Mouse (Mus musculus) kidney, embryonic 15.5 days (tissue): ENCODE measurements around the gene Camk1d. TPM values are rescaled to one million over a fixed set of nuclear protein-coding genes. Genes with fewer than 3 reads are reported as not detected.

Experiments
- ATAC-seq: fragments of 200-750 bp; cut with Nextera tagmentation; replicated peaks from 2 replicates; pipeline ENCODE4 v1.8.0; 2017; ENCODE audit warnings: moderate TSS enrichment; ENCODE audit not compliant: low FRiP score
- H3K27ac ChIP-seq: fragments of 300-500 bp; sonication (generic); 2 replicates; pipeline ENCODE4 v1.5.1; 2015; ENCODE audit warnings: mild to moderate bottlenecking, inconsistent platforms
- H3K27me3 ChIP-seq: fragments of 300-500 bp; sonication (generic); 2 replicates; pipeline ENCODE4 v1.6.1; 2015; ENCODE audit warnings: inconsistent platforms
- H3K36me3 ChIP-seq: fragments of 300-500 bp; sonication (generic); 2 replicates; pipeline ENCODE4 v1.6.1; 2015; ENCODE audit warnings: inconsistent platforms
- H3K4me1 ChIP-seq: fragments of 300-500 bp; sonication (generic); 2 replicates; pipeline ENCODE4 v1.6.1; 2015; ENCODE audit warnings: inconsistent platforms
- H3K4me2 ChIP-seq: fragments of 300-500 bp; sonication (generic); 2 replicates; pipeline ENCODE4 v1.6.1; 2015; ENCODE audit warnings: moderate library complexity, mild to moderate bottlenecking, inconsistent platforms
- H3K4me3 ChIP-seq: fragments of 300-500 bp; sonication (generic); replicated peaks from 2 replicates; pipeline ENCODE4 v1.5.1; 2015; ENCODE audit warnings: mild to moderate bottlenecking, inconsistent platforms
- H3K9ac ChIP-seq: fragments of 300-500 bp; sonication (generic); 2 replicates; pipeline ENCODE4 v1.6.1; 2015; ENCODE audit warnings: mild to moderate bottlenecking, inconsistent platforms
- H3K9me3 ChIP-seq: fragments of 300-500 bp; sonication (generic); replicated peaks from 2 replicates; pipeline ENCODE4 v1.6.1; 2016; ENCODE audit warnings: inconsistent platforms
- WGBS: fragments of 180-500 bp; shearing (Covaris S2); methylation state at CpG from one replicate; pipeline ENCODE4 v1.1.7; 2015; ENCODE audit warnings: mixed read lengths; 5-methylcytosine and 5-hydroxymethylcytosine counted together
- polyA plus RNA-seq: library from polyadenylated mRNA; unstranded; fragments of >200 nt; fragmentation: Nextera tagmentation; extraction: Ambion mirVana; gene quantifications from 2 replicates; pipeline ENCODE4 v1.2.1, GENCODE M21; 2015

Gene Camk1d
- polyA plus RNA-seq, 1 experiment from 2014 or later, result 1.9 TPM

DNA sequence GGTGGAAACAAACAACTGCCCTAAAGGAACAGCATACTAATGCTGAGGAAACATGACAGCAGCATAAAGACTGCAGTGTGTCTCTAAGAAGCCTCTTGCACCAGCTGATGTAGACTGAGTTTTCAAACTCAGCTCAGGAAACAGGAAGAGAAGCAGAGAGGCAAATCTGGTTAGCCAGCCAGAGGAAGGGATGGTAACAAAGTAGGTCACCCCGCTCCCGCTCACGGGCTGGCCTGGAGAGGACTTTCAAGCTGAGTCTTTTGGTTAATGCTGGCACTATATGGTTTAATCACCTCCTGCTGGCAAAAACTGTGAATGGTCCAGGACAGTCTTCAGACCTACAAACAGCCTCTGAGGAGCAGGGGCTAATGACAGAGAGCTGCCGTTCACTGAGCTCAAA is 7.7 kb downstream of the Camk1d start:
- Histone ChIP-seq H3K9ac (no peak overlapping the region), H3K4me3 (no peak overlapping the region), H3K4me1 (no peaks in the 10 kb centered on the region), H3K4me2 (no peak overlapping the region), H3K27me3 (peaks cover 8% of the 10 kb centered on the region), H3K27ac (no peak overlapping the region), H3K9me3 (no peaks in the 10 kb centered on the region), H3K36me3 (no peaks in the 10 kb centered on the region)
- ATAC-seq, result no peak
- 73% methylated on average over 4 of the region's 4 CpGs for WGBS

DNA sequence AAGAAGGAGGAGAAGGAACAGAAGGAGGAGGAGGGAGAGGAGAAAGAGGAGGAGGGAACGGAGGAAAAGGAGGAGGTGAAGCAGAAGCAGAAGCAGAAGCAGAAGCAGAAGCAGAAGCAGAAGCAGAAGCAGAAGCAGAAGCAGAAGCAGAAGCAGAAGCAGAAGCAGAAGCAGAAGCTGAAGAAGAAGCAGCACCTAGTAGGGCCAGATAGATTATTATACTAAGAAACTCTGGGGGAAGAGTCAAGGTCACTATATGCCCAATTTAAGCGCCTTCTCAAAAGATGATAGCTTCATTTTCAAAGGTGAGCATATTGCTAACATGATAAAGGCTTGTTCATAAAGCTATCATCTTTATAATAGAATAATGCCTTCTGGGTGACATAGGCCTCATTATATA is 11.9 kb downstream of the Camk1d start:
- no peaks in the 10 kb centered on the region for H3K4me1 ChIP-seq
- no peak overlapping the region for H3K4me2 ChIP-seq
- no peak overlapping the region for H3K27ac ChIP-seq
- ATAC-seq, result no peak
- H3K36me3 ChIP-seq, result no peaks in the 10 kb centered on the region
- no peak overlapping the region for H3K9ac ChIP-seq
- H3K4me3 ChIP-seq, result no peak overlapping the region
- H3K27me3 ChIP-seq, result no peaks in the 10 kb centered on the region
- H3K9me3 ChIP-seq, result no peaks in the 10 kb centered on the region
- WGBS, result 88% methylated on average over 2 of the region's 2 CpGs

GRCm38 (mm10) chr2:5700931-5701330 is 13.4 kb downstream of the Camk1d start:
- Histone ChIP-seq H3K9me3 (no peaks in the 10 kb centered on the region), H3K27ac (no peak overlapping the region), H3K27me3 (no peaks in the 10 kb centered on the region), H3K36me3 (no peaks in the 10 kb centered on the region), H3K4me1 (no peaks in the 10 kb centered on the region), H3K4me3 (no peak overlapping the region), H3K9ac (no peak overlapping the region), H3K4me2 (no peak overlapping the region)
- 97% methylated on average over 3 of the region's 3 CpGs for WGBS
- no peak for ATAC-seq

DNA sequence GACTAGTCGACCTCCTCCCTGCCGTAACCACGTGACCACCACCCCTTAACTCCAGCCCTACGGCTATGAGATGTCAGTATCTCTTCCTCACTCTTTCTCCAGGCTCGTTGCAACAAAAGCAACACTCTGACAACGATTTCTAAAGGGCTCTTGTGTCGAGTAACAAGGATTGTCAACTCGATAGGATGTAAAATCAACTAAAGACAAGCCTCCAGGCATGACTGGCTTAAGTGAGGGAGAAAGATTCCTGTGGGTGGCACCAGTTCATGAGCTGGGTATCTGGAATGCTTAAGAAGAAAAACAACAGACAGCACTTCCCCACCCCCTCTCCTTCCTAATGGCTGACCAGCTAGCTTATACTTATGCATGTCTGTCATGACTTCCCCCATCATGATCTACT is 15.9 kb downstream of the Camk1d start:
- Histone ChIP-seq H3K4me1 (no peaks in the 10 kb centered on the region), H3K27ac (no peak overlapping the region), H3K4me3 (no peak overlapping the region), H3K4me2 (no peak overlapping the region), H3K27me3 (no peaks in the 10 kb centered on the region), H3K9me3 (no peaks in the 10 kb centered on the region), H3K9ac (no peak overlapping the region), H3K36me3 (no peaks in the 10 kb centered on the region)
- WGBS, result 67% methylated on average over 8 of the region's 8 CpGs
- no peak for ATAC-seq

- 61% methylated on average over 9 of the region's 9 CpGs for WGBS
- Histone ChIP-seq H3K36me3 (no peaks in the 10 kb centered on the region), H3K9me3 (no peaks in the 10 kb centered on the region), H3K4me2 (no peak overlapping the region), H3K27ac (no peak overlapping the region), H3K4me3 (no peak overlapping the region), H3K4me1 (no peaks in the 10 kb centered on the region), H3K9ac (no peak overlapping the region), H3K27me3 (no peaks in the 10 kb centered on the region)
- ATAC-seq, result no peak
Observed at GRCm38 (mm10) chr2:5694094-5694493, 20.2 kb downstream of the Camk1d start.

DNA sequence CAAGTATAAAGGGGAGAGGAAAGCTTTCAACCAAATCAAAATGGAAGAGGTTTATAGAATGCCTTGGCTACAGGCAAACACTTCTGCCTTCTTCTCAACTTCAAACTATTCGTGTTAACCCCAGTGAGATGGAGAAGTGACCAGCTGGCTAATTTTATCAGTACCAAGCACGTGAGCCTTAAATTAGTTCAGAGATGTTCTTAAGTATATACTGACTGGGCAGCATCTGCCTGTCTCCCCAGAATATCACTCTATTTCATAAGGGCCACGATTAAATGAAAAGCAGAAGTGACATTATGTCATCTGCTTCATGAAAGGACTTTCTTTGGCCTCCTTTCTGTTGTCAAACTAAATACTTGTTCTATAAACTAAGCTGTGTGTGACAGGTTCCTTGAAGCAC is 22.6 kb downstream of the Camk1d start:
- Histone ChIP-seq H3K27ac (no peak overlapping the region), H3K36me3 (no peaks in the 10 kb centered on the region), H3K9ac (no peak overlapping the region), H3K4me2 (no peak overlapping the region), H3K9me3 (no peaks in the 10 kb centered on the region), H3K27me3 (no peaks in the 10 kb centered on the region), H3K4me3 (no peak overlapping the region), H3K4me1 (no peaks in the 10 kb centered on the region)
- WGBS, result 73% methylated on average over 3 of the region's 3 CpGs
- ATAC-seq, result no peak

- Histone ChIP-seq H3K4me3 (no peak overlapping the region), H3K4me1 (no peaks in the 10 kb centered on the region), H3K27me3 (no peaks in the 10 kb centered on the region), H3K4me2 (no peak overlapping the region), H3K9ac (no peak overlapping the region), H3K36me3 (no peaks in the 10 kb centered on the region), H3K27ac (no peak overlapping the region), H3K9me3 (no peaks in the 10 kb centered on the region)
- WGBS, result 90% methylated on average over 4 of the region's 4 CpGs
- no peak for ATAC-seq
Observed at GRCm38 (mm10) chr2:5683366-5683765, 30.9 kb downstream of the Camk1d start.

GRCm38 (mm10) chr2:5681909-5682308 is 32.4 kb downstream of the Camk1d start:
- no peak overlapping the region for H3K9ac ChIP-seq
- WGBS, result 86% methylated on average over 8 of the region's 8 CpGs
- H3K27me3 ChIP-seq, result no peaks in the 10 kb centered on the region
- H3K9me3 ChIP-seq, result no peaks in the 10 kb centered on the region
- no peak overlapping the region for H3K27ac ChIP-seq
- no peak overlapping the region for H3K4me3 ChIP-seq
- ATAC-seq, result no peak
- no peak overlapping the region for H3K4me2 ChIP-seq
- H3K4me1 ChIP-seq, result peaks cover 2% of the 10 kb centered on the region; the same call in 1 of the 2 replicates
- no peaks in the 10 kb centered on the region for H3K36me3 ChIP-seq

- no peak overlapping the region for H3K27ac ChIP-seq
- no peak overlapping the region for H3K4me3 ChIP-seq
- no peak for ATAC-seq
- H3K36me3 ChIP-seq, result no peaks in the 10 kb centered on the region
- peaks cover 6% of the 10 kb centered on the region; the same call in 1 of the 2 replicates for H3K4me1 ChIP-seq
- no peaks in the 10 kb centered on the region for H3K27me3 ChIP-seq
- WGBS, result 84% methylated on average over 7 of the region's 7 CpGs
- no peak overlapping the region for H3K4me2 ChIP-seq
- no peak overlapping the region for H3K9ac ChIP-seq
- no peaks in the 10 kb centered on the region for H3K9me3 ChIP-seq
Observed at GRCm38 (mm10) chr2:5681302-5681701, 33.0 kb downstream of the Camk1d start.

GRCm38 (mm10) chr2:5679055-5679454 is 35.3 kb downstream of the Camk1d start:
- Histone ChIP-seq H3K9ac (no peak overlapping the region), H3K4me2 (no peak overlapping the region), H3K27me3 (no peaks in the 10 kb centered on the region), H3K36me3 (no peaks in the 10 kb centered on the region), H3K27ac (no peak overlapping the region), H3K4me1 (peaks cover 11% of the 10 kb centered on the region; the same call in 1 of the 2 replicates), H3K4me3 (no peak overlapping the region), H3K9me3 (no peaks in the 10 kb centered on the region)
- ATAC-seq, result no peak
- WGBS, result 80% methylated on average over 2 of the region's 2 CpGs

- Histone ChIP-seq H3K4me2 (no peak overlapping the region), H3K27ac (no peak overlapping the region), H3K4me3 (no peak overlapping the region), H3K4me1 (peaks cover 11% of the 10 kb centered on the region; the same call in 1 of the 2 replicates), H3K9ac (no peak overlapping the region), H3K36me3 (no peaks in the 10 kb centered on the region), H3K27me3 (no peaks in the 10 kb centered on the region), H3K9me3 (no peaks in the 10 kb centered on the region)
- ATAC-seq, result no peak
- WGBS, result 50% methylated on average over 2 of the region's 2 CpGs
Observed at GRCm38 (mm10) chr2:5677472-5677871, 36.8 kb downstream of the Camk1d start.

DNA sequence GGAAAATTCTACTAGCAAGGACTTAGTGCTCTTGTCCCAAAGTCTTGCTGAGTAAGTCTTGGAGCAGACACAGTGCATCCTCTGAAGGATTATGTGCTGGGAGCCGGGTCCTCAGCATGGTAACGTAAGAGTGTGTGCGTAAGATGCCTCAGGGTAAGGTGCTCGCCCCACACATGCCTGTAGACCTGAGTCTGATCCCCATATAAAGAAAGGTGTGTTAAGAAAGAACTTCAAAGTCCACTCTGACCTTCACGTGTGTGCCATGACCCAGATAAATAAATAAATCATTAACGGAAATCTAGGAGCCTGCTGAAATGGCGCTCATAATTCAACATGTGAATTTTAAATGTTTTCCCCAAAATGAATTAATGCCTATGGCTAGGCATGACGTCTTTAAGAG is 37.5 kb downstream of the Camk1d start:
- H3K9me3 ChIP-seq, result no peaks in the 10 kb centered on the region
- H3K4me1 ChIP-seq, result peaks cover 11% of the 10 kb centered on the region; the same call in 1 of the 2 replicates
- ATAC-seq, result no peak
- H3K36me3 ChIP-seq, result no peaks in the 10 kb centered on the region
- H3K9ac ChIP-seq, result no peak overlapping the region
- H3K4me3 ChIP-seq, result no peak overlapping the region
- H3K27me3 ChIP-seq, result no peaks in the 10 kb centered on the region
- H3K27ac ChIP-seq, result no peak overlapping the region
- WGBS, result 51% methylated on average over 8 of the region's 8 CpGs
- H3K4me2 ChIP-seq, result no peak overlapping the region

GRCm38 (mm10) chr2:5676143-5676483 is 38.2 kb downstream of the Camk1d start:
- no peak for ATAC-seq
- WGBS, result 55% methylated on average over 9 of the region's 9 CpGs
- Histone ChIP-seq H3K4me3 (no peak overlapping the region), H3K36me3 (no peaks in the 10 kb centered on the region), H3K4me1 (peaks cover 11% of the 10 kb centered on the region; the same call in 1 of the 2 replicates), H3K27ac (no peak overlapping the region), H3K27me3 (no peaks in the 10 kb centered on the region), H3K9ac (no peak overlapping the region), H3K9me3 (no peaks in the 10 kb centered on the region), H3K4me2 (no peak overlapping the region)
